Mouse (Mus musculus) ovary, postnatal 14 days (tissue): ENCODE results near the gene Nav1.

Source experiments
- DNase-seq: peaks from one replicate; pipeline ENCODE4 v3.0.0; 2022; ENCODE audit warnings: low spot score

Gene Nav1

GRCm38 (mm10) chr1:135607019-135607418 lies at the start of gene Nav1:
Gene Nav1 (minus strand): TSS chr1:135607295.
- no peak for DNase-seq

GRCm38 (mm10) chr1:135653909-135654308 lies 46.8 kb upstream of the Nav1 start:
- DNase-seq: no peak

- no peak for DNase-seq
Observed at GRCm38 (mm10) chr1:135645459-135646195, 38.5 kb upstream of the Nav1 start.

- no peak for DNase-seq
Observed at GRCm38 (mm10) chr1:135644110-135644509, 37.0 kb upstream of the Nav1 start.

- DNase-seq: no peak
Observed at GRCm38 (mm10) chr1:135643691-135644090, 36.6 kb upstream of the Nav1 start.

GRCm38 (mm10) chr1:135639853-135640252 lies 32.8 kb upstream of the Nav1 start:
- DNase-seq: no peak

- DNase-seq: no peak
Observed at GRCm38 (mm10) chr1:135639093-135639492, 32.0 kb upstream of the Nav1 start.

- no peak for DNase-seq
Observed at GRCm38 (mm10) chr1:135637574-135638008, 30.5 kb upstream of the Nav1 start.

GRCm38 (mm10) chr1:135636111-135636511 lies 29.0 kb upstream of the Nav1 start:
- DNase-seq: no peak

- DNase-seq: no peak
Observed at GRCm38 (mm10) chr1:135635323-135636064, 28.4 kb upstream of the Nav1 start.

- DNase-seq: peak; percentile 29
Observed at GRCm38 (mm10) chr1:135634791-135635190, 27.7 kb upstream of the Nav1 start.

GRCm38 (mm10) chr1:135633884-135634283 lies 26.8 kb upstream of the Nav1 start:
- DNase-seq: no peak

GRCm38 (mm10) chr1:135633478-135633877 lies 26.4 kb upstream of the Nav1 start:
- DNase-seq: no peak

GRCm38 (mm10) chr1:135632199-135632598 lies 25.1 kb upstream of the Nav1 start:
- DNase-seq: no peak

- DNase-seq: peak; percentile 42
Observed at GRCm38 (mm10) chr1:135631515-135631914, 24.4 kb upstream of the Nav1 start.

GRCm38 (mm10) chr1:135629846-135630245 lies 22.8 kb upstream of the Nav1 start:
- no peak for DNase-seq

- DNase-seq: no peak
Observed at GRCm38 (mm10) chr1:135626218-135626617, 19.1 kb upstream of the Nav1 start.

GRCm38 (mm10) chr1:135625741-135626140 lies 18.6 kb upstream of the Nav1 start:
- no peak for DNase-seq

- no peak for DNase-seq
Observed at GRCm38 (mm10) chr1:135624646-135625045, 17.6 kb upstream of the Nav1 start.

- DNase-seq: no peak
Observed at GRCm38 (mm10) chr1:135623136-135623535, 16.0 kb upstream of the Nav1 start.

GRCm38 (mm10) chr1:135621307-135621706 lies 14.2 kb upstream of the Nav1 start:
- DNase-seq: no peak

- DNase-seq: no peak
Observed at GRCm38 (mm10) chr1:135619932-135620391, 12.9 kb upstream of the Nav1 start.

- DNase-seq: no peak
Observed at GRCm38 (mm10) chr1:135619130-135619529, 12.0 kb upstream of the Nav1 start.
